Mouse (Mus musculus) heart, adult 18-20 months (tissue): ENCODE measurements around the gene Tubb3. TPM values are rescaled to one million over a fixed set of nuclear protein-coding genes. Genes with fewer than 3 reads are reported as not detected.
"Not testable (repeated sequence)": the region's sequence is repeated elsewhere in the genome, so short reads cannot be mapped to it uniquely, and the experiment has no call there.

Experiments used
- DNase-seq, 2 experiments: peaks; one replicate each; pipeline ENCODE4 v3.0.0; 2021 to 2022; ENCODE audit warnings: mixed read lengths in 1 of 2
- total RNA-seq, 2 experiments: library from RNA; stranded (reverse); gene quantifications; 2 replicates each; pipeline ENCODE4 v1.2.3; 2021

Tubb3 gene
- total RNA-seq, 2 experiments from 2014 or later: 0.22 to 0.26 TPM

- DNase-seq: no peak
These were observed 1.4 kb downstream of the Tubb3 start for GRCm38 (mm10) chr8:123412560-123413170.

GRCm38 (mm10) chr8:123414255-123414654, 3.0 kb downstream of the Tubb3 start:
- DNase-seq: no peak

GRCm38 (mm10) chr8:123414997-123415696, 3.9 kb downstream of the Tubb3 start:
- DNase-seq: not testable (repeated sequence)

GRCm38 (mm10) chr8:123415967-123416943, 5.0 kb downstream of the Tubb3 start:
- DNase-seq: no peak

- DNase-seq: no peak
These were observed 5.8 kb downstream of the Tubb3 start for GRCm38 (mm10) chr8:123416944-123417555.

GRCm38 (mm10) chr8:123419711-123420110, 8.5 kb downstream of the Tubb3 start:
- no peak for DNase-seq

- no peak for DNase-seq
These were observed 9.5 kb downstream of the Tubb3 start for GRCm38 (mm10) chr8:123420525-123421281.

- DNase-seq: no peak
These were observed 10.1 kb downstream of the Tubb3 start for GRCm38 (mm10) chr8:123421325-123421724.

GRCm38 (mm10) chr8:123422056-123422780, 11.0 kb downstream of the Tubb3 start:
- peak; percentile 66 to 85 for DNase-seq

- no peak for DNase-seq
These were observed 11.5 kb downstream of the Tubb3 start for GRCm38 (mm10) chr8:123422781-123423159.

- no peak for DNase-seq
These were observed 12.2 kb downstream of the Tubb3 start, which contains the start of gene Def8 for GRCm38 (mm10) chr8:123423441-123423840. Def8 (plus strand) TSS chr8:123423527.

GRCm38 (mm10) chr8:123426511-123427509, 15.6 kb downstream of the Tubb3 start:
- no peak for DNase-seq

- DNase-seq: no peak
These were observed 16.5 kb downstream of the Tubb3 start for GRCm38 (mm10) chr8:123427639-123428275.

GRCm38 (mm10) chr8:123428343-123428893, 17.2 kb downstream of the Tubb3 start:
- no peak for DNase-seq

- DNase-seq: no peak
These were observed 17.9 kb downstream of the Tubb3 start for GRCm38 (mm10) chr8:123428939-123429721.

- not testable (repeated sequence) for DNase-seq
These were observed 18.4 kb downstream of the Tubb3 start for GRCm38 (mm10) chr8:123429722-123430013.

GRCm38 (mm10) chr8:123430936-123431335, 19.7 kb downstream of the Tubb3 start:
- not testable (repeated sequence) for DNase-seq
